Mouse (Mus musculus): ENCODE data around the gene Cdk14. TPM values are rescaled to one million over a fixed set of nuclear protein-coding genes. Genes with fewer than 3 reads are reported as not detected.

Gene Cdk14
- polyA plus RNA-seq (2012; rRNA removed), result 0.83 and 1.1 TPM in 2 replicates

GRCm38 (mm10) chr5:5419992-5420455, at the start of gene Cdk14:
Cdk14 (minus strand) TSS chr5:5420312.

GRCm38 (mm10) chr5:4757902-4758301, 662.2 kb downstream of the Cdk14 start, which contains the start of gene Fzd1:
Fzd1 (minus strand) TSS chr5:4758035.

Other genes with a start within 250 kb of the Cdk14 start
- not detected in 2 replicates for gene 1700015F17Rik, start 58.8 kb upstream of the Cdk14 start, polyA plus RNA-seq (2012; rRNA removed)
- 24.2 and 31.2 TPM in 2 replicates for gene Cldn12, start 94.6 kb upstream of the Cdk14 start, polyA plus RNA-seq (2012; rRNA removed)
- gene Gtpbp10, start 139.2 kb upstream of the Cdk14 start, polyA plus RNA-seq (2012; rRNA removed), result 1.4 TPM in 2 replicates
- gene Gm8773, start 153.5 kb upstream of the Cdk14 start, polyA plus RNA-seq (2012; rRNA removed), result 0.23 and 0.25 TPM in 2 replicates
- gene Cfap69, start 243.9 kb upstream of the Cdk14 start, polyA plus RNA-seq (2012; rRNA removed), result 0.93 and 1.1 TPM in 2 replicates

Measured in colon, adult 2 months (tissue).